Mouse (Mus musculus) hindbrain, embryonic 16.5 days (tissue): ENCODE measurements at regions not wholly inside any gene's neighbourhood (a gene's known extent, or its start where the extent isn't known, plus 50 kb on each side); places are given as distances from the start of the nearest gene placed in this dataset.

Experiments used
- ATAC-seq: fragments of 200-750 bp; cut with Nextera tagmentation; 2 replicates; pipeline ENCODE4 v1.8.0; 2017; ENCODE audit warnings: moderate TSS enrichment, moderate library complexity
- H3K27ac ChIP-seq: fragments of 300-500 bp; sonication (generic); 2 replicates; pipeline ENCODE4 v1.5.1; 2014; ENCODE audit warnings: low read depth, mild to moderate bottlenecking, control low read depth, low read length, moderate library complexity
- H3K27me3 ChIP-seq: fragments of 300-500 bp; sonication (generic); replicated peaks from 2 replicates; pipeline ENCODE4 v1.6.1; 2014; ENCODE audit warnings: low read length; ENCODE audit not compliant: control insufficient read depth, insufficient read depth
- H3K36me3 ChIP-seq: fragments of 300-500 bp; sonication (generic); 2 replicates; pipeline ENCODE4 v1.6.1; 2014; ENCODE audit warnings: mild to moderate bottlenecking, low read length, moderate library complexity, mixed read lengths; ENCODE audit not compliant: control insufficient read depth, insufficient read depth
- H3K4me1 ChIP-seq: fragments of 300-500 bp; sonication (generic); 2 replicates; pipeline ENCODE4 v1.6.1; 2014; ENCODE audit warnings: low read depth, low read length; ENCODE audit not compliant: control insufficient read depth, insufficient read depth
- H3K4me2 ChIP-seq: fragments of 300-500 bp; sonication (generic); 2 replicates; pipeline ENCODE4 v1.6.1; 2014; ENCODE audit warnings: mild to moderate bottlenecking, low read length, control low read depth, moderate library complexity
- H3K4me3 ChIP-seq: fragments of 300-500 bp; sonication (generic); 2 replicates; pipeline ENCODE4 v1.5.1; 2014; ENCODE audit warnings: mild to moderate bottlenecking, low read length, control low read depth, moderate library complexity
- H3K9ac ChIP-seq: fragments of 300-500 bp; sonication (generic); 2 replicates; pipeline ENCODE4 v1.6.1; 2014; ENCODE audit warnings: low read depth, mild to moderate bottlenecking, control low read depth, low read length, moderate library complexity
- H3K9me3 ChIP-seq: fragments of 300-500 bp; sonication (generic); 2 replicates; pipeline ENCODE4 v1.6.1; 2014; ENCODE audit warnings: mild to moderate bottlenecking, low read length, moderate library complexity; ENCODE audit not compliant: control insufficient read depth
- WGBS: fragments of 180-500 bp; shearing (Covaris S2); extraction: QIAGEN DNeasy Blood & Tissue Kit; methylation state at CpG from one replicate; pipeline ENCODE4 v1.1.7; 2014; 5-methylcytosine and 5-hydroxymethylcytosine counted together

DNA sequence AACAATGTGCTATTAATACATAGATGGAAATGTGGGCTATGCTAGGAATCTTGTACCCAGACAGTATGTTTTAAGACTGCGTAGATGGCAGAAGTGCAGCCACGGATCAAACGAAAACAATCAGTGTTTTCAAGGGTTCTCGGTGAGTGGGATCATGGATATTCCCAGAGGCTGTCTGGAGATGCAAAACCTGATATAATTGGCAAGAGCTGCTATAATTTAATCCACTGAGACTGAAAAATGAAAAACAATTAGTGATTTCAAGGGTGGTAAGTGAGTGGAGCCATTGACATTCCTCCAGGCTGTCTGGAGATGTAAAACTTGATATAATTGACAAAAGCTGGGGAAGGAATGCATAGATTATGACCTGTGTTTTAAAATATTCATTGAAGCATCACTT, 545.5 kb upstream of the Api5 start:
- Histone ChIP-seq H3K36me3 (no peaks in the 10 kb centered on the region), H3K4me3 (no peak overlapping the region), H3K27ac (no peak overlapping the region), H3K27me3 (no peaks in the 10 kb centered on the region), H3K4me2 (no peak overlapping the region), H3K9ac (no peak overlapping the region), H3K9me3 (no peaks in the 10 kb centered on the region), H3K4me1 (no peaks in the 10 kb centered on the region)
- WGBS, result 71% methylated on average over 4 of the region's 4 CpGs
- no peak for ATAC-seq

DNA sequence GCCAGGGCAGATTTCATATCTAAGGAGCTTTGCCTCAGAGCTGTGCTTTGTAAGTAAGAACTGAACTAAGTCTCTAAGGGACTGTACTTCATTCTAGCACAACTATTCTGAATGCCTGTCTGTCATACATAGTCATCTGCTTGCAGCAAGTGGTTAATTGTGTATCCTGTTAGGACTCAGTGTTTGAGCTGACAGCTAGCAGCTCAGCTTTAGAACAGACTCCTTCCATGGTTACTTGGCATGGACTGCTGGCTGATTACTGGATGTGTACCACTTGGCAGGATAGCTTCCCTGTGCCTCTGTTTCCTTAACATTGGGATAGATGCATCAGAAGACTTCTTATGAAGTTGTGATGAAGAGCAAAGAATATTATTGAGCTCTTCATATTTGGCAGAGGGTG, 525.6 kb upstream of the Api5 start:
- ATAC-seq, result no peak
- no peak overlapping the region for H3K9ac ChIP-seq
- H3K9me3 ChIP-seq, result no peaks in the 10 kb centered on the region
- no peak overlapping the region for H3K4me2 ChIP-seq
- no peaks in the 10 kb centered on the region for H3K4me1 ChIP-seq
- H3K27ac ChIP-seq, result no peak overlapping the region
- no peaks in the 10 kb centered on the region for H3K36me3 ChIP-seq
- H3K27me3 ChIP-seq, result no peaks in the 10 kb centered on the region
- no peak overlapping the region for H3K4me3 ChIP-seq

DNA sequence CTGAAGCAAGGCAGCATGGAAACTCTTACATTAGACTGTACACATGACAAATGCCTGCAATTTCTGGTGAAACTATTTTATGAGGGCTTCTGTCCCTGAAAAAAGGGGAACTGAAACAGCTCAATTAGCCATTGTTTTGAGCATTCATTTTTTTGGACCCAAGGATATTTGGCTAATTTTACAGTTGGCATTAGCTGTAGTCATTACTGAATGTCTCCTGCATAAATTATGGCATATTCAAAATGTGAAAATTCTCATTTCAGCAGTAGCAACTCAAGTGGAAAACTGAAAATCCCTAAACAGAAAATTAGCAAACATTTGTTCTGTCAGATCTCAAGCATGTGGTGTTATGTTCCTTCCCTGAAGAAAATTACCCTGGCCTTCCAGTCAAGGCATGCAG, 507.7 kb upstream of the Api5 start:
- no peak for ATAC-seq

DNA sequence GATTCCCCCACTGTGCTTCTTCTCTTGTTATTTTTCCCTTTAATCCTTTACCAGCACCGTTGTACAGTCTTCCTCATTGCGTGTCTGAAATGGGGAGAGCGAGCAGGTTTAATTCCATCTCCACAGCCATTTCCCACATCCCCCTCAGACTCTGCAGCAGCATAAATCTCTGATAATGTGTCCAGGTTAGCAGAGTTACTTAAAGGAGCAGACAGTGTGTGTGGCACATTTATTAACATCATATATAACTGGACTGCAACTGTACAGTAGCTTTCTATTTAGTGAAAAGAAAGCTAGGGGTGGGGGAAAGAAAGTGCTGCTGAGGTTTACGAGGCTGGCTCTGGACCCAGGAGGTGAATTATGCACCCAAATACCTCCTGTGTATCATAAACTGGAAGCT, 494.2 kb upstream of the Api5 start:
- ATAC-seq, result no peak
- Histone ChIP-seq H3K4me1 (no peaks in the 10 kb centered on the region), H3K9me3 (no peaks in the 10 kb centered on the region), H3K4me2 (no peak overlapping the region), H3K9ac (no peak overlapping the region), H3K27ac (no peak overlapping the region), H3K27me3 (no peaks in the 10 kb centered on the region), H3K36me3 (no peaks in the 10 kb centered on the region), H3K4me3 (no peak overlapping the region)
- WGBS, result 83% methylated on average over 4 of the region's 4 CpGs

More for the DNA sequence above, 507.7 kb upstream of the Api5 start:
- Histone ChIP-seq H3K36me3 (no peaks in the 10 kb centered on the region), H3K4me2 (no peak overlapping the region), H3K9ac (no peak overlapping the region), H3K4me1 (no peaks in the 10 kb centered on the region), H3K27ac (no peak overlapping the region), H3K4me3 (no peak overlapping the region), H3K9me3 (no peaks in the 10 kb centered on the region), H3K27me3 (no peaks in the 10 kb centered on the region)

DNA sequence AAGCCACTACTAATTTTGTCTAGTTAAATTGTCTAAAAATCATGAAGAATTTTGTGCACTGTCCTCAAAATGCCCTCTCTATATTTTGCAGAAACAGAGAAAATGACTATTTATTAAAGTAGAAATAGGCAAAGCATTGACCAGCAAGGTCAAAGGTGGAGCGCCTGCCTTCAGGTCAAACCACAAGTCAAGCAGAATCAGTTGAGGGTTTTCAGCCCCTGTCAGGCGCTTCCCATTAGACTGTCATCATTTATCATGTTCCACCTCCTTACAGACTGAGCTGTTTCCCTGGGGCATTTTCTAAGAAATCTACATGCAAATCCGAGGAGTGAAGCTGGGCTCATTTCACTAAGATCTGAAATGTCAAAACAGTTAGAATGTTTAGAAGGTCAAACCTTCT, 481.4 kb upstream of the Api5 start:
- H3K4me2 ChIP-seq, result no peak overlapping the region
- 63% methylated on average over 3 of the region's 3 CpGs for WGBS
- no peak overlapping the region for H3K9ac ChIP-seq
- H3K27ac ChIP-seq, result no peak overlapping the region
- ATAC-seq, result no peak
- no peaks in the 10 kb centered on the region for H3K9me3 ChIP-seq
- H3K27me3 ChIP-seq, result no peaks in the 10 kb centered on the region
- H3K4me3 ChIP-seq, result no peak overlapping the region
- no peaks in the 10 kb centered on the region for H3K36me3 ChIP-seq
- H3K4me1 ChIP-seq, result no peaks in the 10 kb centered on the region

DNA sequence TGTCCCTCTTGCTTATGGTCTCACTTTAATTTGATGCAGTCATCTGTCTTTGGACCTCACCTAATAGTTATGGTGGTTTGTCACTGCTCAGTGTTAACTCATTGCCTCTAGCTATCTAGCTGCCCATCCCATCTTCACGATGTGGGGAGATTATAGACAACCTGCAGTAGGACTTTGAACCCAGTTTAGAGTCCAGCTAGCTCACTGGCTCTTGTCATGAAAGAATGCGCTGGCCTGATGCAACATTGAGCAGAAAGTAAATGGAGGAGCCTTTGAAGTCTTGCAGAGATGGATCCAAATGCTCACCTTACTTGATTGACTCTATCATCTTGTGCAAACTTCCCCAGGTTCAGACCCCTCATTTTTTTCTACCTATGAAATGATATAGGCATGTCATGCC, 480.1 kb upstream of the Api5 start:
- ATAC-seq, result no peak
- no peak overlapping the region for H3K4me2 ChIP-seq
- H3K36me3 ChIP-seq, result no peaks in the 10 kb centered on the region
- no peaks in the 10 kb centered on the region for H3K4me1 ChIP-seq
- no peak overlapping the region for H3K9ac ChIP-seq
- no peaks in the 10 kb centered on the region for H3K27me3 ChIP-seq
- no peaks in the 10 kb centered on the region for H3K9me3 ChIP-seq
- no peak overlapping the region for H3K27ac ChIP-seq
- 84% methylated on average over 2 of the region's 2 CpGs for WGBS
- H3K4me3 ChIP-seq, result no peak overlapping the region

DNA sequence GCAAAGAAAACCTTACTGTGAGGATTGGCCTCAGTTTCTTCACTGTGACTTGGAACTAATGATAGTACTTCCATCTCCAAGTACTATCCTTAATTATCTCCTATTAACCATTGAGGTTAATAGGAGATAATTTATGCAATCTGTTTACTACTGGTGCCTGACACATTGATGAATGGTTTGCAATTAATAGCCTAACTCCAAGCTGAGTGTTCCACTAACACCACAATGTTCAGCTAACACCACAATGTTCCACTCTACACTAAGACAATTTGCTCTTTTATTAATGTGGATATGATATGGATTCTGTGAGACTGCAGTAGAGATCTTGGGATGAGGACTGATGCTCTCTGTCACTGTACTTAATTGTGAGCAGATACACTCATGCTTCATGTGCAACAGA, 463.6 kb upstream of the Api5 start:
- H3K4me3 ChIP-seq, result no peak overlapping the region
- no peaks in the 10 kb centered on the region for H3K9me3 ChIP-seq
- 0 out of 2 replicates have a peak, but pooled peaks have one; percentile 50 for ATAC-seq
- no peaks in the 10 kb centered on the region for H3K27me3 ChIP-seq
- no peak overlapping the region for H3K27ac ChIP-seq
- H3K9ac ChIP-seq, result no peak overlapping the region
- no peak overlapping the region for H3K4me2 ChIP-seq
- no peaks in the 10 kb centered on the region for H3K4me1 ChIP-seq
- H3K36me3 ChIP-seq, result no peaks in the 10 kb centered on the region
